Mouse (Mus musculus) cerebellum, adult 8-10 months (tissue): Measurements from ENCODE around the gene Zfp969.
"Not testable (repeated sequence)": the region's sequence is repeated elsewhere in the genome, so short reads cannot be mapped to it uniquely, and the experiment has no call there.

Experiments
- DNase-seq: peaks from one replicate; pipeline ENCODE4 v3.0.0; 2022

Zfp969 gene

DNA sequence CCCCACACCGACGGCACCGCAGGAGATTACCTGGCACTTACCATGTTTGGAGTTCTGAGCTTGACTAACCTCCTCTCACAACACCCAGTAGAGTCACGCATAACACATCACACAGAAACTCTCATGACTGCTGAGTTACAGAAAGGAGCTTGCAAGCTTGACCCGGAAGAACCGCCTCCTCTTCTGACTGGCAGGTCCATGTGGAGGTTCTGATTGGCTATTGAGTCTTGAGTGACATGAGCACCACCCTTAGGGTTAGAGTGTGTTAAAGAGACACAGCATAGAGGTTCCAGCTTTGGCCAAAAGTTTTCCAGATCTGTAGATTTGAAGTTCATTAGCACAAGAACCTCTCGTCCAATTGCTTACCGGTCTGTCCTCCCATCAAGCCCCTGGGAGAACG lies at the start of gene Zfp969:
Zfp969 (minus strand) TSS at position 101 of the 400 bp plus-strand sequence.
- DNase-seq = not testable (repeated sequence)

DNA sequence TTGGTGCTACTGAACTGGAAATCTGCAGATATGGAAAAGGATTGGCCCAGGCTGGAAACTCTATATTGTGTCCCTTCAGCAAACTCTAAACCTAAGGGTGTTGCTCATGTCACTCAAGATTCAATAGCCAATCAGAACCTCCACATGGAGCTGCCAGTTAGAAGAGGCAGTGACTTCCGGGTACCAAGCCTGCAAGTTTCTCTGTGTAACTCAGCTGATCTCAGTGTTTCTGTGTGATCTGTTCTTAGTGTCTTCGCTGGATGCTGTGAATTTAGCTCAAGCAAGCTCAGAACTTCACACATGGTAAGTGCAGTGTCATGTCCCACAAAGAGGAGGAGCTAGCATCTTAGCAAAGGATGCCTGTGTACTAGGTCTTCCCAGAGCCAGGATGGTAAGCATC lies 37.8 kb upstream of the Zfp969 start, which contains the start of gene Gm2007:
Gm2007 (plus strand) TSS at position 301 of the 400 bp plus-strand sequence.
- DNase-seq = not testable (repeated sequence)

GRCm38 (mm10) chr2:175643678-175644077 lies 59.8 kb downstream of the Zfp969 start, which contains the start of gene Gm11007:
Gene Gm11007 (plus strand): TSS chr2:175643978.
- not testable (repeated sequence) for DNase-seq
